Mouse (Mus musculus): ENCODE measurements around the gene Bud23. TPM values are rescaled to one million over a fixed set of nuclear protein-coding genes. Genes with fewer than 3 reads are reported as not detected.
A peak's percentile ranks its signal among the peaks of the same experiment; 100 is the strongest.
"Not testable (repeated sequence)": the region's sequence is repeated elsewhere in the genome, so short reads cannot be mapped to it uniquely, and the experiment has no call there.

The Bud23 gene
- polyA plus RNA-seq, 1 experiment from 2014 or later, result 98.0 TPM

DNA sequence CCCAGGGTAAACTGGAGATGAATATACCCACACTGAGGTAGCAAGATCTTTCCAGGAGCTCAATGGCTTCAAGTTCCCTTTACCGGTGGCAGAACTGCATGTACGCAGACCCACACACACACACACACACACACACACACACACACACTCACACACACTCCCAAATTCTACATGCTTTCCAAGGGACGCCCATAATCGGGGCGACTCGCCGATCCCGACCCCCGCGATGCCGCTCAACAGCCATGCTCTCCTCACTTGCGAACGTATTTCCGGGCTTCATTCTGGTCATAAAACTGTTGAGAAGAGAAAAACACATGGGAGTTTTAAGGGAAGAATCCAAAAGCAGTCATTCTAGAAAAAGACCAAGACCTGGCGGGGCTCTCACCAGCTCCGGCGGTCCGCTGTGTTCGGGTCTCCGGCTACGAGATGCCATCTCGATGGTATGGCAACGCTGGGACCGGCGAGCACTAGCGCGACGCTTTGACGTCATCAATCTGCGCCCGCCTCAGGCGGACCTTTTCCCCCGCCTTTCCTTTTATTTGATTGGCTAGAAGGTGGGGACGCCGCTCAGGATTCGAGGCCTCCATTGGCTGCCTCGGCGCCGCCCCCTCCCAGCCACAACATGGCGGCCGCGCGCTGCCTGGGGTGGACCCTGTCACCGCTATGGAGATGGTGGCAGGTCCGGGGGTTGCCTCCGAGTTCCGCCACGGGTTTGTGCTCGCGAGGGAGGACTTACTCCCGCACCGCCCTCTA lies 954 bp downstream of the Bud23 start, which contains the start of gene Dnajc30:
Gene Dnajc30 (plus strand): TSS at position 574 of the 753 bp plus-strand sequence.
- under 1% methylated on average over 52 of the region's 52 CpGs for WGBS

DNA sequence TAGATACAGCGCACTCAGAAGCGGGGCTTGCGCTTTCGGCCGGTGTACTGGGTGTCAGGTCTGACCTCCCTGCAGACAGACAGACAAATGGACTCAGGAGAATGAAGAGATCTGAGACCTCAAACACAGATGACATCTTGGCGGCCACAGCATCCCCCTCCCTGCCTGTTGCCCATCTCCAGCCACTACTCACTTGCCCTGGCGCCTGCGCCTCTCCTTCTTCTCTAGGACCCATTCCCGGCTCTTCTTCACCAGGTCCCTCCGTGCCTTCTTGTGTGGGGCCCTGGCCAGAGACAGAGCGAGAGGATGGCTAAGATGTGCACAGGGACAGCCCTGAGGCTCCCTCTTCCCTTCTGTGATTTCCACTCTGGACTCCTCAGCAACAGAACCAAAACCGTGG lies 11.4 kb downstream of the Bud23 start:
- ATAC-seq (replicated peaks; ENCODE audit: low FRiP score, low TSS enrichment, low read depth), result no peak
- Histone ChIP-seq H3K36me3 (ENCODE audit: control insufficient read depth, insufficient read depth, low read length) (peaks cover 84% of the 10 kb centered on the region), H3K27ac (ENCODE audit: low read depth) (no peak overlapping the region)

More for the DNA sequence above, 954 bp downstream of the Bud23 start, which contains the start of gene Dnajc30:
- no peaks in the 10 kb centered on the region for H3K27me3 ChIP-seq (replicated peaks; ENCODE audit: control insufficient read depth, insufficient read depth, low read length)
- peak within 1 kb of the TSS; percentile 97 for H3K4me3 ChIP-seq (ENCODE audit: low read depth, low read length)
- ATAC-seq (replicated peaks; ENCODE audit: low FRiP score, low TSS enrichment, low read depth) (peak; percentile 96), DNase-seq (ENCODE audit: low spot score) (peak; percentile 98)
- H3K9ac ChIP-seq (ENCODE audit: low read length), result peak within 1 kb of the TSS; percentile 90
- no peak within 1 kb of the TSS for H3K27ac ChIP-seq (ENCODE audit: low read depth)
- H3K36me3 ChIP-seq (ENCODE audit: control insufficient read depth, insufficient read depth, low read length), result peaks cover 26% of the 10 kb centered on the region
- peak within 1 kb of the TSS; percentile 85 for H3K4me2 ChIP-seq (ENCODE audit: low read length)
- H3K9me3 ChIP-seq (ENCODE audit: control insufficient read depth, low read length), result no peaks in the 10 kb centered on the region
- H3K4me1 ChIP-seq (replicated peaks; ENCODE audit: control insufficient read depth, insufficient read depth, low read length), result peaks cover 15% of the 10 kb centered on the region

DNA sequence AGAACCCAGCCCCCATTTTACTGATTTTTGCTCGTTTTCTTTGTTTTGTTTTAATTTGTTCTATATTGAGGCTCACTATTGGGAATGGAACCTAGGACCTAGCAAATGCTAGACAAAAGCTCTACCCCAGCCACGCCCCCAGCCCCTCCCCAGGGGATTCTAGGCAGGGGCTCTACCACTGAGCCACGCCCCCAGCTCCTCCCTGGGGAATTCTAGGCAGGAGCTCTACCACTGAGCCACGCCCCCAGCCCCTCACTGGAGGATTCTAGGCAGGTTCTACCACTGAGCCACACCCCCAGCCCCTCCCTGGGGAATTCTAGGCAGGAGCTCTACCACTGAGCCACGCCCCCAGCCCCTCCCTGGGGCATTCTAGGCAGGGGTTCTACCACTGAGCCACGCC lies 15.5 kb downstream of the Bud23 start:
- not testable (repeated sequence) for DNase-seq (ENCODE audit: low spot score); ATAC-seq (replicated peaks; ENCODE audit: low FRiP score, low TSS enrichment, low read depth); H3K4me2 ChIP-seq (ENCODE audit: low read length); H3K4me1 ChIP-seq (replicated peaks; ENCODE audit: control insufficient read depth, insufficient read depth, low read length); H3K9me3 ChIP-seq (ENCODE audit: control insufficient read depth, low read length); H3K27me3 ChIP-seq (replicated peaks; ENCODE audit: control insufficient read depth, insufficient read depth, low read length); H3K27ac ChIP-seq (ENCODE audit: low read depth); H3K9ac ChIP-seq (ENCODE audit: low read length); H3K4me3 ChIP-seq (ENCODE audit: low read depth, low read length)
- WGBS, result 92% methylated on average over 6 of the region's 6 CpGs
- peaks cover 57% of the 10 kb centered on the region for H3K36me3 ChIP-seq (ENCODE audit: control insufficient read depth, insufficient read depth, low read length)

More for the DNA sequence above, 11.4 kb downstream of the Bud23 start:
- Histone ChIP-seq H3K4me2 (ENCODE audit: low read length) (no peak overlapping the region), H3K4me3 (ENCODE audit: low read depth, low read length) (no peak overlapping the region), H3K9me3 (ENCODE audit: control insufficient read depth, low read length) (no peaks in the 10 kb centered on the region), H3K4me1 (replicated peaks; ENCODE audit: control insufficient read depth, insufficient read depth, low read length) (no peaks in the 10 kb centered on the region), H3K9ac (ENCODE audit: low read length) (no peak overlapping the region), H3K27me3 (replicated peaks; ENCODE audit: control insufficient read depth, insufficient read depth, low read length) (no peaks in the 10 kb centered on the region)
- DNase-seq (ENCODE audit: low spot score), result no peak
- 93% methylated on average over 12 of the region's 12 CpGs for WGBS

- Histone ChIP-seq H3K9ac (ENCODE audit: low read length) (no peak overlapping the region), H3K9me3 (ENCODE audit: control insufficient read depth, low read length) (no peaks in the 10 kb centered on the region), H3K27me3 (replicated peaks; ENCODE audit: control insufficient read depth, insufficient read depth, low read length) (no peaks in the 10 kb centered on the region), H3K36me3 (ENCODE audit: control insufficient read depth, insufficient read depth, low read length) (peaks cover 50% of the 10 kb centered on the region), H3K4me3 (ENCODE audit: low read depth, low read length) (no peak overlapping the region), H3K4me1 (replicated peaks; ENCODE audit: control insufficient read depth, insufficient read depth, low read length) (no peaks in the 10 kb centered on the region), H3K27ac (ENCODE audit: low read depth) (no peak overlapping the region), H3K4me2 (ENCODE audit: low read length) (no peak overlapping the region)
- ATAC-seq (replicated peaks; ENCODE audit: low FRiP score, low TSS enrichment, low read depth) (no peak; the same call in 1 of the 2 replicates), DNase-seq (ENCODE audit: low spot score) (no peak)
- WGBS, result 90% methylated on average over 5 of the region's 5 CpGs
Observed at GRCm38 (mm10) chr5:135048539-135048938, 16.2 kb downstream of the Bud23 start.

DNA sequence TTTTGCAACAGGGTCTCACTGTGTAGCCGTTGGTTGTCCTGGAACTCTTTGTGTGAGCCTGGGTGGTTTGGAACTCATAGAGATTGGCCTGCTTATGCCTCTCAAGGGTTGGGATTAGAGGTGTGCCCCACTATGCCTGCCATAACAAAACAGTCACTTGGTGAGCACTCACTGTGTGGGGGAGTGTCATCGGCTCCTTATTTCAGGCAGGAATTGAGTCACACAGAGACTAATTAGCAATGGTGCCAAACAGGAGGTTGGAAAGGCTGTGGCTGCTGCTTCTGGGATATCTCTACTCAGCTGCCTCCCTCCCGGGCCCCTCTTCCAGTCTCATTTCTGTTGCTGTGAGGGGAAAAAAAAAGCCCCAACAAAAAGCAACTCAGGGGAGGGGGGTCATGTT lies 20.2 kb downstream of the Bud23 start:
- no peak overlapping the region for H3K4me3 ChIP-seq (ENCODE audit: low read depth, low read length)
- no peak overlapping the region for H3K4me2 ChIP-seq (ENCODE audit: low read length)
- H3K27ac ChIP-seq (ENCODE audit: low read depth), result no peak overlapping the region
- no peak overlapping the region for H3K9ac ChIP-seq (ENCODE audit: low read length)
- H3K36me3 ChIP-seq (ENCODE audit: control insufficient read depth, insufficient read depth, low read length), result peaks cover 20% of the 10 kb centered on the region
- H3K9me3 ChIP-seq (ENCODE audit: control insufficient read depth, low read length), result no peaks in the 10 kb centered on the region
- DNase-seq (ENCODE audit: low spot score), result no peak
- ATAC-seq (replicated peaks; ENCODE audit: low FRiP score, low TSS enrichment, low read depth), result no peak
- H3K27me3 ChIP-seq (replicated peaks; ENCODE audit: control insufficient read depth, insufficient read depth, low read length), result no peaks in the 10 kb centered on the region
- H3K4me1 ChIP-seq (replicated peaks; ENCODE audit: control insufficient read depth, insufficient read depth, low read length), result no peaks in the 10 kb centered on the region
- 92% methylated on average over 3 of the region's 3 CpGs for WGBS

DNA sequence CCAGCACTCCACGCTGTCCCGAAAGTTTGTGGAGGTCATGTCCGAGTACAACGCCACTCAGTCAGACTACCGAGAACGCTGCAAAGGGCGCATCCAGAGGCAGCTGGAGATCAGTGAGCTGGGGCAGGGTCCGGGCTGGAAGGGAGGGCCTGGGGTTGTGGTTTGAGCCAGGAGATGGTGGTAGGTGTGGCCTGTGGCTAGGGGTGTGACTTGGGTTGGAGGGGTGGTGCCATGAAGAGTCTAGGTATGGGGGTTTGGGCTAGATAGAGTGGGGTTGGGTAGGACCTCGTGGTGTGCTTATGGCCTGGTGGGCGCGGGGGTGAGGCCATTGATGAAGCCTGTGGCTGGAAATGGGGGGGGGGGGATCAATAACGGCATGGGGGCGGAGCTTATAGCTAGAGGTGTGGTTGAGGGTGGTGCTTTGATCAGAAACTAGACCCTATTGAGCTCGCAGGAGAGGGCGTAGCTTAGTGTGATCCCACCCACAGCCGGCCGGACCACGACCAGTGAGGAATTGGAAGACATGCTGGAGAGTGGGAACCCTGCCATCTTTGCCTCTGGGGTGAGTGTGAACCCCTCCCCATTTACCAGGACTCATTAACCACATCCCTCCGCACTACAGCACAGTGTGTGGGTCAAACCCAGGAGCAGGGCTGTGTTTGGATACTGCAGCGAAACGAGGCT lies 22.5 kb downstream of the Bud23 start:
- ATAC-seq (replicated peaks; ENCODE audit: low FRiP score, low TSS enrichment, low read depth), result no peak
- no peak overlapping the region for H3K27ac ChIP-seq (ENCODE audit: low read depth)
- no peak overlapping the region for H3K4me2 ChIP-seq (ENCODE audit: low read length)
- H3K9me3 ChIP-seq (ENCODE audit: control insufficient read depth, low read length), result no peaks in the 10 kb centered on the region
- WGBS, result 41% methylated on average over 21 of the region's 21 CpGs
- H3K4me1 ChIP-seq (replicated peaks; ENCODE audit: control insufficient read depth, insufficient read depth, low read length), result no peaks in the 10 kb centered on the region
- no peak overlapping the region for H3K9ac ChIP-seq (ENCODE audit: low read length)
- peaks cover 29% of the 10 kb centered on the region for H3K36me3 ChIP-seq (ENCODE audit: control insufficient read depth, insufficient read depth, low read length)
- no peaks in the 10 kb centered on the region for H3K27me3 ChIP-seq (replicated peaks; ENCODE audit: control insufficient read depth, insufficient read depth, low read length)
- no peak overlapping the region for H3K4me3 ChIP-seq (ENCODE audit: low read depth, low read length)
- no peak for DNase-seq (ENCODE audit: low spot score)

DNA sequence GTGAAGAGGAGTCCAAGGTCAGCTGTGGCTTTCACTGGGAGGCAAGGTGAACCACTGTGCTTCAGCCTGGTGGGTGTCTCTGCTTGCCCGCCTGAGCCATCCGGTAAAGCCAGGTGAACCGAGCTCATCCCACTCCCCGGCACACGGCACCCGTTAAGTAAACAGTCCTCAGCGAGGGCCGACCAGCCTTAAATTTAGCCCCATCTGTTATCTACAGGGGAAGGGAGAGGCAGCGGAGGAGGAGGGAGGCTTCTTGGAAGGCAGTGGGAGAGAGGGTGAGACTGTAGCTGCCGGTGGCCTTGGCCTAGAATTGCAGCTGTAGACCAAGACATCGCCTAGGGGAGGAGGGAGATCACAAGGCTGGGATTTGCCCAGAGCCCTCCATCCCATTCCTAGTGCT lies 24.0 kb downstream of the Bud23 start:
- ATAC-seq (replicated peaks; ENCODE audit: low FRiP score, low TSS enrichment, low read depth), result no peak
- Histone ChIP-seq H3K27me3 (replicated peaks; ENCODE audit: control insufficient read depth, insufficient read depth, low read length) (no peaks in the 10 kb centered on the region), H3K9me3 (ENCODE audit: control insufficient read depth, low read length) (no peaks in the 10 kb centered on the region), H3K27ac (ENCODE audit: low read depth) (no peak overlapping the region), H3K4me3 (ENCODE audit: low read depth, low read length) (no peak overlapping the region), H3K9ac (ENCODE audit: low read length) (no peak overlapping the region), H3K4me1 (replicated peaks; ENCODE audit: control insufficient read depth, insufficient read depth, low read length) (no peaks in the 10 kb centered on the region), H3K36me3 (ENCODE audit: control insufficient read depth, insufficient read depth, low read length) (peaks cover 31% of the 10 kb centered on the region), H3K4me2 (ENCODE audit: low read length) (no peak overlapping the region)
- WGBS, result 40% methylated on average over 11 of the region's 11 CpGs
- no peak for DNase-seq (ENCODE audit: low spot score)

DNA sequence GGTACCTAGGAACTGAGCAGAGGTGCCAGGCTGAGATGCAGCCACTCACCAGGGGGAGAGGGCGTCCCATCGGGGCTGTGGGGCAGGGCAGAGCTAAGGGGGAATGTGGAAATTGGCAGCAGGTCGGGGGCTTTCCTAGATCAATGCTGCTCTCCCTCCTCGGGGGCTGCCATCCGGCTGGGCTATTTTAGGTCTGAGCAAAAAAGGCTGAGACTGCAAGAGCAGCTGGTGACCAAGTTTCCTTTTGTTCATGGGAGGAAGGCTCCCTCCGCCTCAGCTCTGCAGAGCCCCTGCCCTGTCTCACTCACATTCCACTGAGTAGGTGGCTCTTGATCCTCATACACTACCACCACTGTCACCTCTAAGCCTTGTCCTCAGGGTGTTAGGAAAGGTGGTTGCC lies 24.7 kb downstream of the Bud23 start:
- ATAC-seq (replicated peaks; ENCODE audit: low FRiP score, low TSS enrichment, low read depth) (no peak), DNase-seq (ENCODE audit: low spot score) (no peak)
- Histone ChIP-seq H3K9ac (ENCODE audit: low read length) (no peak overlapping the region), H3K9me3 (ENCODE audit: control insufficient read depth, low read length) (no peaks in the 10 kb centered on the region), H3K4me1 (replicated peaks; ENCODE audit: control insufficient read depth, insufficient read depth, low read length) (no peaks in the 10 kb centered on the region), H3K4me2 (ENCODE audit: low read length) (no peak overlapping the region), H3K4me3 (ENCODE audit: low read depth, low read length) (no peak overlapping the region), H3K36me3 (ENCODE audit: control insufficient read depth, insufficient read depth, low read length) (peaks cover 24% of the 10 kb centered on the region), H3K27ac (ENCODE audit: low read depth) (no peak overlapping the region), H3K27me3 (replicated peaks; ENCODE audit: control insufficient read depth, insufficient read depth, low read length) (no peaks in the 10 kb centered on the region)
- 64% methylated on average over 6 of the region's 6 CpGs for WGBS

All from intestine, embryonic 14.5 days (tissue).